Mouse (Mus musculus): ENCODE results near the gene Sergef.

DNA sequence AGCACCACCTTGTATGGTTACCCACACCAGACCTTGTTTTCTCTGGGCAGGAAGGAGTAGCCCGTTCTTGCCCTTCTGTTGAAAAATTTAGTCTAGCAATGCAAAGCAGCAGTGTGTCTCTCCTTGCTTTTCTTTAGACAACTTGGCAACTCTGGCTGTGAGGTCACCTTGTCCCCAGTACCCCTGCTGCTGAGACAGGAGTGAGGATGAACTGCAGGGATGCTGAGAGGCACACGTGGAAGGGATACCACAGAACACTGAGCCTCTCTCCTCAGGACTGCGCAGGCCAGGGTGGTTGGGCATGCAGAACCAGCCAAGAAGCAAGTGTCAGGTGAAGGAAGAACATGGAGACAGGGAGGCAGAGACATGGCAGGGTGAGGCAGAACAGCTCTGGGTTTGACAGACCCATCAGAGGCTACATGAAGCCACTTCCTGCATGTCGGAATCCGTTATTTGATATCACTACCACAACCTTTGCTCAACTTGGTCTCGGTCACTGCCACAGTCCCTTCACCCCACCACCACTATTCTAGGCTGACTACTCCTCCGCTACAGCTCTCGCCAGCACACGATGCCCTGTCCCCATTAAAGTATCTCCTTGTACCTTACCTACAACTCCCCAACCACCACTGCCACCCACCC is 103.0 kb downstream of the Sergef start:
- no peak for TF ChIP-seq CTCF (IDR thresholded peaks at IDR 0.05; ENCODE audit: low read depth, low read length)
- TF ChIP-seq TAL1 (conservative IDR thresholded peaks at IDR 0.05; ENCODE audit: low read depth, low read length), result no peak
- no peak for TF ChIP-seq GATA1 (IDR thresholded peaks at IDR 0.05; ENCODE audit: borderline replicate concordance, low read length)

All from G1E (cell line).